Mouse (Mus musculus) right cerebral cortex, adult 18-20 months (tissue): Measurements from ENCODE around the gene Mcm7.

Experiments used
- DNase-seq: peaks from one replicate; pipeline ENCODE4 v3.0.0; 2022; ENCODE audit warnings: mixed read lengths

Gene Mcm7

GRCm38 (mm10) chr5:138155443-138155976 is 16.7 kb downstream of the Mcm7 start, which contains the start of gene Zfp113:
TSS of gene Zfp113 (minus strand) at chr5:138155744.
- peak; percentile 95 for DNase-seq

- no peak for DNase-seq
Observed at GRCm38 (mm10) chr5:138154390-138154789, 17.8 kb downstream of the Mcm7 start.

GRCm38 (mm10) chr5:138138585-138138984 is 33.6 kb downstream of the Mcm7 start:
- DNase-seq, result no peak

GRCm38 (mm10) chr5:138137935-138138549 is 34.2 kb downstream of the Mcm7 start:
- no peak for DNase-seq

- no peak for DNase-seq
Observed at GRCm38 (mm10) chr5:138137257-138137656, 35.0 kb downstream of the Mcm7 start.

GRCm38 (mm10) chr5:138132425-138133064 is 39.7 kb downstream of the Mcm7 start:
- no peak for DNase-seq

- no peak for DNase-seq
Observed at GRCm38 (mm10) chr5:138118041-138118440, 54.2 kb downstream of the Mcm7 start.

GRCm38 (mm10) chr5:138117199-138118015 is 54.8 kb downstream of the Mcm7 start:
- no peak for DNase-seq

GRCm38 (mm10) chr5:138116255-138117198 is 55.7 kb downstream of the Mcm7 start, which contains the start of gene Zscan21:
TSS of gene Zscan21 (plus strand) at chr5:138116903.
- peak; percentile 91 for DNase-seq
